Mouse (Mus musculus): ENCODE measurements at regions not wholly inside any gene's neighbourhood (a gene's known extent, or its start where the extent isn't known, plus 50 kb on each side); places are given as distances from the start of the nearest gene placed in this dataset.

DNA sequence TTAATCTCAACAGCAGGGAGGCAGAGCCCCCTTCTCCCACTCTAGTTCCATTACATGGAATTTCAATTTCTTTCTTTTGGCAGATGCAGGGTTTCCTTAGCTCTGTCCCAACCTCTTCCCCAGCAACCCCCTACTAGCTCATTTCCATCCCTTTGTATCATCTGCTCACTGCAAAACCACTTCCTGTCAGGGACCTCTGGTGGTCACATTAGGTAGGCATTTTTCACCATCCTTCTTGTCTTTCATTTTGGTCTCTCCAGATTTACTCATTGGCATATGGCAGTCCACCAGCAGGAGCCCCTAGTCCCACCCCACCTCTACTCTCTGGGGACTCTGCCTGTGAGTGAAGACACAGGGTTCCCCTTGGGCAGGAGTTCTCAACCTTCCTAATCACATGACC lies 597.6 kb downstream of the Plekhb2 start:
- no peak for TF ChIP-seq CTCF (conservative IDR thresholded peaks at IDR 0.05; ENCODE audit: insufficient read depth, insufficient read length, low read depth, low read length)
- TF ChIP-seq POLR2A (IDR thresholded peaks at IDR 0.05; ENCODE audit: low read depth, low read length), result no peak

Data from kidney, adult 2 months (tissue).